Mouse (Mus musculus) forebrain, embryonic 12.5 days (tissue): ENCODE data around the gene Mrpl49. TPM values are rescaled to one million over a fixed set of nuclear protein-coding genes. Genes with fewer than 3 reads are reported as not detected.

ENCODE experiments used
- microRNA-seq: library from miRNA; unstranded; fragments of <30 nt; microRNA quantifications from one replicate; pipeline ENCODE4, GENCODE M21; 2017
- polyA plus RNA-seq: library from polyadenylated mRNA; unstranded; fragments of >200 nt; fragmentation: Nextera tagmentation; extraction: Ambion mirVana; gene quantifications from 2 replicates; pipeline ENCODE4 v1.2.1, GENCODE M21; 2016

Gene Mrpl49
- polyA plus RNA-seq, 1 experiment from 2014 or later = 74.7 TPM

Small RNAs within 50 kb of the gene (microRNA-seq; reads per million reads assigned to microRNA genes)
- 2.4 reads per million, percentile 3 among the genes with 10 or more reads in this experiment for gene Mir6988

Other genes with a start within 250 kb of the Mrpl49 start
- 25.6 and 25.9 TPM in 2 replicates for gene Frmd8, start 182.5 kb downstream of the Mrpl49 start, polyA plus RNA-seq
- 1.3 and 1.8 TPM in 2 replicates for gene Slc25a45, start 180.0 kb downstream of the Mrpl49 start, polyA plus RNA-seq
- 11.1 and 12.8 TPM in 2 replicates for gene Tigd3, start 163.6 kb downstream of the Mrpl49 start, polyA plus RNA-seq
- 184 and 203 TPM in 2 replicates for gene Dpf2, start 144.8 kb downstream of the Mrpl49 start, polyA plus RNA-seq
- gene Cdc42ep2, start 133.0 kb downstream of the Mrpl49 start, polyA plus RNA-seq = 2.2 TPM in 2 replicates
- gene Pola2, start 93.6 kb downstream of the Mrpl49 start, polyA plus RNA-seq = 76.8 and 80.4 TPM in 2 replicates
- not detected in 2 replicates for gene Slc22a20, start 71.6 kb downstream of the Mrpl49 start, polyA plus RNA-seq
- 2.0 and 3.2 TPM in 2 replicates for gene Capn1, start 41.9 kb downstream of the Mrpl49 start, polyA plus RNA-seq
- 26.4 and 31.3 TPM in 2 replicates for gene Syvn1, start 11.2 kb downstream of the Mrpl49 start, polyA plus RNA-seq
- gene Fau, start 59 bp upstream of the Mrpl49 start, polyA plus RNA-seq = 652 and 668 TPM in 2 replicates
- 30.8 and 35.4 TPM in 2 replicates for gene Znhit2, start 3.4 kb upstream of the Mrpl49 start, polyA plus RNA-seq
- gene Tm7sf2, start 10.6 kb upstream of the Mrpl49 start, polyA plus RNA-seq = 31.7 and 32.8 TPM in 2 replicates
- gene Vps51, start 19.4 kb upstream of the Mrpl49 start, polyA plus RNA-seq = 66.0 and 70.8 TPM in 2 replicates
- gene Tmem262, start 22.2 kb upstream of the Mrpl49 start, polyA plus RNA-seq = not detected in 2 replicates
- 2.0 and 2.4 TPM in 2 replicates for gene Gm28374, start 24.5 kb upstream of the Mrpl49 start, polyA plus RNA-seq
- gene Zfpl1, start 27.2 kb upstream of the Mrpl49 start, polyA plus RNA-seq = 66.1 and 74.9 TPM in 2 replicates
- 54.5 and 57.4 TPM in 2 replicates for gene Cdca5, start 27.2 kb upstream of the Mrpl49 start, polyA plus RNA-seq
- gene AC131692.1, start 36.6 kb upstream of the Mrpl49 start, polyA plus RNA-seq = 0.42 and 0.62 TPM in 2 replicates
- gene Naaladl1, start 48.0 kb upstream of the Mrpl49 start, polyA plus RNA-seq = 0.81 and 1.2 TPM in 2 replicates
- gene Sac3d1, start 60.9 kb upstream of the Mrpl49 start, polyA plus RNA-seq = 55.2 and 56.6 TPM in 2 replicates
- 24.6 and 26.0 TPM in 2 replicates for gene Snx15, start 70.5 kb upstream of the Mrpl49 start, polyA plus RNA-seq
- gene Batf2, start 83.2 kb upstream of the Mrpl49 start, polyA plus RNA-seq = not detected in 2 replicates
- 77.4 and 80.5 TPM in 2 replicates for gene Arl2, start 83.8 kb upstream of the Mrpl49 start, polyA plus RNA-seq
- not detected in 2 replicates for gene Majin, start 126.6 kb upstream of the Mrpl49 start, polyA plus RNA-seq
- gene Gpha2, start 168.6 kb upstream of the Mrpl49 start, polyA plus RNA-seq = 0.70 and 0.91 TPM in 2 replicates
- gene Ppp2r5b, start 178.1 kb upstream of the Mrpl49 start, polyA plus RNA-seq = 51.8 and 52.4 TPM in 2 replicates
- gene Atg2a, start 183.9 kb upstream of the Mrpl49 start, polyA plus RNA-seq = 12.0 and 14.2 TPM in 2 replicates
- gene Ehd1, start 218.9 kb upstream of the Mrpl49 start, polyA plus RNA-seq = 86.6 and 89.0 TPM in 2 replicates
- gene Cdc42bpg, start 248.7 kb upstream of the Mrpl49 start, polyA plus RNA-seq = 0.36 and 0.38 TPM in 2 replicates